Mouse (Mus musculus) ZHBTc4 (cell line): ENCODE measurements around the gene Tmsb4x.

Experiments
- DNase-seq: peaks from one replicate; pipeline ENCODE4 v3.0.0-alpha.2; 2011; ENCODE audit warnings: low read depth, low spot score

The Tmsb4x gene

DNA sequence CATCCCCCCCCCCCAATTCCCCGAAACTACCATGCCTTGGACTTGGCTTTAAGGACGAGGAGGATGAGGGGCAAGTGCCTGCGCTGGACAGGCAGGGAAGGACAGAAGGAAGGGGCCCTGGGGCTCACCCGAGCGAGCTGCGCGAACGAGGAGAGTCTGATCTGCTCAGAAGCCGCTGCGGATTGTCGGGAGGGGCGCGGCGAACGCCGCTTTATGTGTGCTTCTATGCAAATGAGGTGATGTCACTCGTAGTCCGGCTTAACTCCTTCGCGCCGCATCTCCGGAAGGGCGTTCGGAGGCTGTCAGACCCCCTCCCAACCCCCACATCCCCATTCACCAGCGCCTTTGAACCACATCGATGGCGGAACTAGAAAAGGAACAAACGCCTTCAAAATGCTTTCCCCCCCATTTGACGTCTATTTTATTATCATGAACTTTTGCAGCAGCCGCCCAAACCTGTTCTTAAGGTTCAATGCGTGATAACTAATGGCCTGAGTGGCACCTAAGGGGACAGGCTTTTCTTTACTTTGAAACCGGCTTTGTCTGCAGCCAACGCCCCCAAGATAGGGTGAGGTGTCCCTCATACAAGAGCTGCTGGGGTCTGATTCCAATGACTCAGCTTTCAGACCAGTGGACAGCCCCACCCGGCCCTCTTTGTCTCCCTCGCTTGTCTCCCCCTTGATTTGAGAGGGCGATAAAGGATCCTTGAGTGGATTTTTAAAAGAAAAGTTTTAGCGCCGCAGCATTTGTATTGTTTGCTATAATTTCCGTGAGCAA, at the start of gene Tmsb4x:
Gene Tmsb4x, minus strand, starts transcription at position 338 of the 777 bp plus-strand sequence.
- peak; percentile 87 for DNase-seq

DNA sequence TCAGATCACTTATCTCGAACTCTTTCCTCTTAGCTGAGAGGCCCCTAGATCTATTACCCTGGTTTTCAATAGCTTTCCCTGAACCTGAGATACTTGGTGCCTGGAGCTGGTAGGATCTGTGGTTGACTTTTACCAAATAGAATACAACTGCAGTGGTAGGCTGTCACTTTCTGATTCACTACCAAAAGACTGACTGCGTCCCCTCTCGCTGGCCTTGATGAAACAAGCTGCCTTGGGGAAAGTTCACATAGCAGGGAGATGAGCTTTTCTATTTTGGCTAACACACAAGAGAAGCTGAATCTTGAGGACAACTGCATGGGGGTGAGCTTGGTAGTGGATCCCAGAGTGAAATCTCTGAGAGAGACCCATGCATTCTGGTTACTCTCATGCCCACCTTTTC, 32.6 kb upstream of the Tmsb4x start:
- DNase-seq = no peak

DNA sequence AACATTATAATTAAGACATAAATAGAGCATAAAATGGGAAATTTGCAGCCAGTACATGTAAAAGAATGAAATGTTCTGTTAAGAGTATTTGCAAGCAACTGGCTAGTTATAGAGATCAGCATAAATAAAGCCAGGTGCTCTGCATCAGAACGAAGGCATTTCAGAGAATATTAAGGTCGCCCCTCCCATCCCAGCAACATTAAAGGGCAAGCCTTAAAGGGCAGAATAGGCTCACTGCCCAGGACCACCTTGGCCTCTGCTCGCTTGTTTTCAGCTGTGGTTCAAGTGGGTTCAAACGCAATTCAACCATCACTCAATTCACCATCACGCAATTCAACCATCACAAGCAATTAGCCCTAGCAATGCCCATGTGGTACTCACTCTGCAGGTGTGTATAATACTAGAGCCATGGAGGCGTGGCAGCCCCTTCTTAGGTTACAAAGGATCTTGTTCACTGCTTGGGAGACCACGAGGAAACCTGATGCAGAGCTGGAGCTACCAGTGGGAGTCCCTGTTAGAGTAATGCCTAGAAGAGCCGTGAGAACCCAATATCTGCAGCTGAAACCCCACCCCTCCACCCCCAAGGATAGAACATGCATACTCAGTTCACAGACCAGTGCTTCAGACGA, 30.3 kb upstream of the Tmsb4x start:
- DNase-seq = no peak

GRCm38 (mm10) chrX:167233104-167233687, 24.1 kb upstream of the Tmsb4x start:
- DNase-seq = peak; percentile 73

DNA sequence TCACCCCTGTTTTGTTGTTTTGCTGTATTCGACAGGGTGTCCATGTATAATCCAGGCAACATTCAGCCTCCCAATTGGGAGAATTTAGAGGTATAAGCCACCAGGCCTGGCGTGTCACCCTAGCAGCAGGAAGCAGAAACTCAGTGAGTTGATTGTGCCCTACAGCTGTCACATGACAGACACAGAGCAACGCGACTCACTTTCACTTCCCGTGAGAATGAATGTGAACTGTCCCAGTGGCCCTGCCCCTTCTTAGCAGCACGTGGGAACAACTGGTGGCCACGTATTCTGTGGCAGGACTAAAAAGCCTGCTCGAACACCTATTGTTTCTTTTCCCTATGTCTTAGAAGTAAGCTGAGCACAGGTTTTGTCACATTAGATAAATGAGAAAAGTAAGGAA, 22.0 kb upstream of the Tmsb4x start:
- DNase-seq = peak; percentile 52

- DNase-seq = no peak
Observed at GRCm38 (mm10) chrX:167229819-167230218, 20.7 kb upstream of the Tmsb4x start.

GRCm38 (mm10) chrX:167229206-167229605, 20.1 kb upstream of the Tmsb4x start:
- peak; percentile 68 for DNase-seq

DNA sequence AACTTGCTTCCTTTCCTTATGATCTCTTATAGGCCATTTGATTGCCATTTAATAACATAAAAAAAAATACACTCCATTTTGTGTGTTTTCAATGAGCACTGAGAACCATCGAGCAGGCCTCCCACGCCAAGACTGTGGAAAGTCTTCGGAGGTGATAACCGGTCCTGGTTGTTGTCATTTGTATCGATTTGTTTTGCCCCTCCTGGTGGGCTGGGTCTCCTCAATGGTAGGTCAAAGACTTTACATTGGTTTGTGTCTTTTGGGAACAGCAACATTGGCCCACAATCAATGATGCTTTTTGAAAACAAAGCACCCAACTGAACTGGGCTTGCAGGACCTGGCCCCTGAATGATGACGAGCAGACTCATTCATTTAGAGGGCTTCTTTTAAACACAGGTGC, 18.6 kb upstream of the Tmsb4x start:
- DNase-seq = no peak

GRCm38 (mm10) chrX:167227138-167227537, 18.0 kb upstream of the Tmsb4x start:
- DNase-seq = no peak

DNA sequence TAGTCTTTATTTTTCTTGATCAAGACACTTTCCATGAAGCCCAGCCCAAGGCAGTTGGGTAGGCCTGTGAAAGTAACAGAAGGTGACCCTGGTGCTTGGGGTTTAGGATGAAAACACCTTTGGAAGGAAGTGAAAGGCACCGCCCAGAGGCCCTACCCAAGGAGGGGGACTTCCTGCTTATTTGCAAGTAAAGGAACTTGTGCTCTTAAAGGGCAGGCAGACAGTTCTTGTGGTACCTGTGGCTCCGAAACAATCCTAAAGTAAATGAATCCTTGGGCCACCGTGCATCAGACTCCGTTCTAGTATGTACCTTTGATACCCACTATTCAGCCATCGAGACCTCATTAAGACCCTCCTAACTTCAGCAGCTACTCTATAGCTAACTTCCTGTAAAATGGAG, 17.5 kb upstream of the Tmsb4x start:
- no peak for DNase-seq

GRCm38 (mm10) chrX:167212707-167213106, 3.6 kb upstream of the Tmsb4x start:
- DNase-seq = peak; percentile 38

DNA sequence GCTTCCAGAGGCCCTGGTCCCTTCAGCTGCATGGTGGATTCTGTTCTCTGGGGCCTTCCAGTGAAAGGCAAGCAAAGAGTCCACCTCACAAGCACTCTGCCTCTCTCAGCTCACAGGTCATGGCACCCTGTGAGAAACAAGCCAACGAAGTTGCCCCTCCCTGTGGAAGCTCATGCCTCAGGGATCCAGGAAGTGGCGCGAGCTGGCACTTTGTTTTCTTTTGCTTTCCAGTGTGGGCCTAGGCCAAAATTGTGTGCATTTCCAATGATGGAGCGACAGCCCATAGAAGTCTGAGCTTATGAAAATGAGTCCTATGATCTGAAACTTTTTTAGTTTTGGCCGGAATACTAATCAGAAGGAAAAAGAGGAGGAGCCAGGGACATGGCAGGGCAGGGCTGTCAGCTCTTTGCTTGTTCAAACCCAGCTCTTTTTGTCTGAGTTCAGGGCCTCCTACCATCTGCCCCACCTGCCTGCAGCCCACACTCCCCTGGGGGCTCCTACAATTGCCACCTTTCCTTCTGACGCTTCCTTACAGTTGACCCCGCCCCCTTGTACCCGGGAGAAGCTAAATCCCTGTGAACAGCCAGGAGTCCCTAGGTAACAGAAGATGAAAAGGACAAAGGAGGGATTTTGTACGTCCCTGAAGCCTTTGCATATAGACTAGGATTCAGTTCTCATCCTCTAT, 2.9 kb upstream of the Tmsb4x start:
- DNase-seq = peak; percentile 32

DNA sequence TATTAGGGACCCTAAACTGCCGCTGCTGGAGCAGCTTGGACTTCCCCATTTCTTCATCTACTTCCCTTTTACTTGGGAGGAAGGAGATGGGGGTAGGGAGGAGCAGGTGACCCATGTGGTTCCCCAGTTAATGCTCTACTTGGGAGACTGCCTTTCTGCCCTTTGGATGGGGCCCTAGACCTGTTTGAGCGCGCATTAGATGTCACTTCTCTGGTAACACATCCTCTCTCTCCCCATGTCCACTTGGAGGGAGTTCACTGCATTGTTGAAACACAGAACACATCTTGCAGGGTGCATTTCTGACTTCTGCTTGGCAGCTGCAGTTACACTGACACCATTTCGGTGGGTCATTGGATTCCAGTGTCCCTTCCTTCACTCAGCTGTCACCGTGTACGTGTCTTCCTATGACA, 1.2 kb upstream of the Tmsb4x start:
- DNase-seq = no peak

GRCm38 (mm10) chrX:167209828-167210227, 713 bp upstream of the Tmsb4x start:
- no peak for DNase-seq

- DNase-seq = peak; percentile 41
Observed at GRCm38 (mm10) chrX:167208506-167208820, 652 bp downstream of the Tmsb4x start.

GRCm38 (mm10) chrX:167207741-167208505, 1.2 kb downstream of the Tmsb4x start:
- peak; percentile 7 for DNase-seq

- DNase-seq = no peak
Observed at GRCm38 (mm10) chrX:167205813-167206520, 3.1 kb downstream of the Tmsb4x start.

DNA sequence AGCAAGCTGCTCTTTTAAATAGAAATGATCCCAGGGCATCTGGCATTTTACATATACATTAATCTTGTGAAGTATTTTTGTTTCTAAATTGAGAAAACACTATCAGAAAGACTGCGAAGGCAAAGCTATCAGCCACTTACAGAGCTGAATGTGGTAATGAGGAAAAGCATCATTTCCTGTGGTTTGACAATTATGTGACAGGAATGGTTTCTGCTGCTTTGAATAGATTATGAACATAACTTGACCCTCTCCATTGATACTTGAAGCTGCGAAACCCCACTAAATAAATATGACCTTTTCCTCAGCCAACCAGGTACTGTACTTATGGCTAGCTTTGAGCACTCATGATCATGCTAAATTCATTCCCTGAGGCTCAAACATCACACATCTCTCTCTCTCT, 7.8 kb downstream of the Tmsb4x start:
- DNase-seq = no peak

GRCm38 (mm10) chrX:167195228-167195649, 13.9 kb downstream of the Tmsb4x start:
- DNase-seq = no peak

DNA sequence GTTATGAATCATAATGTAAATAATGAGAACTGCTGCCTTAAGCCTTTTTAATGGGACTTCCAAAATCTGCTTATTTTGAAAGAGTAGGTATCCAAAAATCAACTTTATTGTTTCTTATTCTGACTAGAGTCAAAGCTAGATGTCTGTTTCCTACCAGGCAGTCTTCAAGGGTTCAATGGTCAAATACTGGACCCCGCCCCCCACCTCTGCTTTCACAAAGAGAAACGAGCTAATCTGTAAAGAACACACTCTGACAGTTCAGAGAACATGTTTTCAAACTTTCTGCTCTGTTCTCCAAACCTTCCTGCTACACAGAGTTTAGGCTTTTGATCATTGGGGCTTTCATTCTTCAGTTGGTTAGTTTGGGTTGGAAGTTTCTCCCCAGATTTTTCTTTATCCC, 22.8 kb downstream of the Tmsb4x start:
- no peak for DNase-seq

DNA sequence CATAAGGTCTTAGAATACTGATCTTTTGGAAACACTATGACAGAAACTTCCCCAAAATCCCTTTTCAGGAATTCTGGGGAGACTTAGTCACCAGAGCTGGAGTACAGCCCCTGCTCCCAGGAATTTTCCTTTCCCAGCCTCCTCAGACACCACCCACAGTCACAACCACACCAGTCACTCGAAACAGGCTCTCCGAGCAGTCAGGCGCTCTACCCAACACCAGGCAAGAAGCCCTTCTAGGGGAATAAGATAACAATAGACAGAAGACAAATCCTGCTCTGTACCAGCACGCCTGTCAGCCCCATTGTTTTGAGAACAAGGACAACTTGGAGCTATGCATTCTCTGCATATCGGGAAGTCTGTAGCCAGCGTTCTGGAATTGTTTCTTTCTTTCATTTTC, 25.6 kb downstream of the Tmsb4x start:
- DNase-seq = peak; percentile 10
